Mouse (Mus musculus) spleen, adult 2 months (tissue): ENCODE data around the gene Stil.

Experiments used
- CTCF ChIP-seq: fragments of 200-500 bp; IDR thresholded peaks from 2 replicates; pipeline ENCODE4 v1.5.1; 2011; ENCODE audit warnings: mild to moderate bottlenecking, inconsistent platforms; ENCODE audit not compliant: insufficient read depth, insufficient read length, insufficient replicate concordance; ENCODE audit errors: extremely low read depth
- POLR2A ChIP-seq: fragments of 200-500 bp; IDR thresholded peaks from 2 replicates; pipeline ENCODE4 v1.6.1; 2011; ENCODE audit warnings: low read depth, low read length, inconsistent platforms

GRCm38 (mm10) chr4:114953172-114953571, 46.8 kb upstream of the Stil start:
- TF ChIP-seq POLR2A: no peak
- no peak for TF ChIP-seq CTCF
